Mouse (Mus musculus) lung, postnatal 0 days (tissue): ENCODE measurements around the gene Prkg2. TPM values are rescaled to one million over a fixed set of nuclear protein-coding genes. Genes with fewer than 3 reads are reported as not detected.

Source experiments
- ATAC-seq: fragments of 200-750 bp; cut with Nextera tagmentation; 2 replicates; pipeline ENCODE4 v1.8.0; 2017; ENCODE audit warnings: moderate library complexity
- DNase-seq: peaks from one replicate; pipeline ENCODE4 v3.0.0-alpha.2; 2016; ENCODE audit warnings: low spot score
- H3K27ac ChIP-seq: fragments of 300-500 bp; sonication (generic); 2 replicates; pipeline ENCODE4 v1.5.1; 2014; ENCODE audit warnings: antibody characterized with exemption, mild to moderate bottlenecking, low read length, mixed read lengths
- H3K27me3 ChIP-seq: fragments of 300-500 bp; sonication (generic); replicated peaks from 2 replicates; pipeline ENCODE4 v1.6.1; 2014; ENCODE audit warnings: low read length, mixed read lengths; ENCODE audit not compliant: insufficient read depth
- H3K36me3 ChIP-seq: fragments of 300-500 bp; sonication (generic); 2 replicates; pipeline ENCODE4 v1.6.1; 2014; ENCODE audit warnings: low read length, mixed read lengths; ENCODE audit not compliant: insufficient read depth
- H3K4me1 ChIP-seq: fragments of 300-500 bp; sonication (generic); 2 replicates; pipeline ENCODE4 v1.6.1; 2014; ENCODE audit warnings: antibody characterized with exemption, low read depth, low read length, mixed read lengths; ENCODE audit not compliant: insufficient read depth
- H3K4me2 ChIP-seq: fragments of 300-500 bp; sonication (generic); replicated peaks from 2 replicates; pipeline ENCODE4 v1.6.1; 2014; ENCODE audit warnings: low read depth, mild to moderate bottlenecking, low read length, moderate library complexity, mixed read lengths
- H3K4me3 ChIP-seq: fragments of 300-500 bp; sonication (generic); 2 replicates; pipeline ENCODE4 v1.5.1; 2014; ENCODE audit warnings: low read depth, low read length
- H3K9ac ChIP-seq: fragments of 300-500 bp; sonication (generic); replicated peaks from 2 replicates; pipeline ENCODE4 v1.6.1; 2014; ENCODE audit warnings: low read depth, mild to moderate bottlenecking
- H3K9me3 ChIP-seq: fragments of 300-500 bp; sonication (generic); 2 replicates; pipeline ENCODE4 v1.6.1; 2016; ENCODE audit warnings: low read length, mixed read lengths
- CTCF ChIP-seq: IDR thresholded peaks from 2 replicates; pipeline ENCODE4 v1.5.1; 2016; ENCODE audit warnings: antibody characterized with exemption, mild to moderate bottlenecking
- EP300 ChIP-seq: IDR thresholded peaks from 2 replicates; pipeline ENCODE4 v1.6.1; 2016; ENCODE audit warnings: antibody characterized with exemption, mild to moderate bottlenecking, control low read depth
- WGBS: fragments of 180-500 bp; shearing (Covaris S2); extraction: QIAGEN DNeasy Blood & Tissue Kit; methylation state at CpG from one replicate; pipeline ENCODE4 v1.1.7; 2014; 5-methylcytosine and 5-hydroxymethylcytosine counted together
- polyA plus RNA-seq: library from polyadenylated mRNA; unstranded; fragments of >200 nt; fragmentation: Nextera tagmentation; extraction: Ambion mirVana; gene quantifications from 2 replicates; pipeline ENCODE4 v1.2.1, GENCODE M21; 2015

Gene Prkg2
- polyA plus RNA-seq, 1 experiment from 2014 or later = 9.2 TPM

DNA sequence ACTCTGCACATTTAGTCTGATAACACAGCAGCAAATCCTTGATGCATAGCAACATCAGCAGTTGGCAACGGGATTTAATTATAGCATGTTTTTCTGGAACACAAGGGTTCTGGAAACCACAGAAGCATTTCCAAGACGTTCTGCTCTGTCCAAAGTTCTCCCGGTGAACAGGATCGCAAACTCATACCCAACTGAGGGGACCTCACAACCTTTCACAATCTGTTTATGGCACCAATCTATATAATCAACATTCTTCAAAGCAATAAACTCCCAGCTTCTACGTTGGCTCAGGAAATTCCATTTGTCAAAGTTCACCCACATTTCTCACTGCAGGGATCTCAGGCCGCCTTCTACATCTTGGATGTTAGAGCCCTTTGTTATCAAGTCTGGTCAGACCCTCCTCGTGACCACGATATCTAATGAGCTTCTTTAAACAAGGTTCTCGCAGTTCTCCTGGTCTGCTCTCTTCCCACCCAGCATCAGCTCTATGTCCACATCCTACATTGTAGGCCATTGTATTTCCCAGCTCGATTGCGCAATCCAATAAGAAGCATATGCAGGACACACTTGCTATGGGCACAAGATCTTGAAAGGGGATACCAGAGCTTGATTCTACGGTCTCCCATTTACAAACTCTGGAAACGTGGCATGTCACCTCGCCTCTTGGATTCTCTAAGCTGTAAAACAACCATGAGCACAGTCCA, 26.6 kb downstream of the Prkg2 start:
- TF ChIP-seq CTCF (no peak), EP300 (no peak)
- 75% methylated on average over 14 of the region's 14 CpGs for WGBS

DNA sequence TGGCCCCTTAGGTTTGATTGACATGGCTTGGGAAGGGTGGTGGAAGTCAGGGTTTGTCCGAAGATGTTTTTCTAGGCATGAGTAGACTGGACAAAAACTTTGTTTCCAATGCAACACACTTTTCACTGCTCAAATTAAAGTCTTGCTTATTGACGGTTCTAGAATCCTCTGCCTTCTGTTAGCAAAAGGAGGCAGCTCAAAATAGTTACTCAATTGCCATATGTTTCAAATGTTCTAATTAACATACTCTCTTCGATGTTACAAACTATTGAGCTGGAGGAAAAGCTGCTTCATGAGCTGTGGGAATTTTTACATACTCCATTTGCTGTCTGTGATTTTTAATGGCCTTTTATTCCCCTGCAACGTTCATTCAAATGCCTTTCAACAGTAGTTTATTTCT, 39.0 kb downstream of the Prkg2 start:
- TF ChIP-seq EP300 (no peak), CTCF (no peak)
- 61% methylated on average over 4 of the region's 4 CpGs for WGBS
- H3K27ac ChIP-seq = no peak overlapping the region
- no peaks in the 10 kb centered on the region for H3K4me1 ChIP-seq
- no peak overlapping the region for H3K9ac ChIP-seq
- no peaks in the 10 kb centered on the region for H3K27me3 ChIP-seq
- H3K4me2 ChIP-seq = no peak overlapping the region
- ATAC-seq = no peak
- H3K9me3 ChIP-seq = no peaks in the 10 kb centered on the region
- no peak for DNase-seq
- H3K36me3 ChIP-seq = no peaks in the 10 kb centered on the region
- H3K4me3 ChIP-seq = no peak overlapping the region

More for the DNA sequence above, 26.6 kb downstream of the Prkg2 start:
- no peaks in the 10 kb centered on the region for H3K9me3 ChIP-seq
- no peak overlapping the region for H3K27ac ChIP-seq
- H3K36me3 ChIP-seq = no peaks in the 10 kb centered on the region
- H3K4me3 ChIP-seq = no peak overlapping the region
- no peaks in the 10 kb centered on the region for H3K27me3 ChIP-seq
- DNase-seq (no peak), ATAC-seq (no peak)
- no peak overlapping the region for H3K9ac ChIP-seq
- H3K4me1 ChIP-seq = no peaks in the 10 kb centered on the region
- H3K4me2 ChIP-seq = no peak overlapping the region

DNA sequence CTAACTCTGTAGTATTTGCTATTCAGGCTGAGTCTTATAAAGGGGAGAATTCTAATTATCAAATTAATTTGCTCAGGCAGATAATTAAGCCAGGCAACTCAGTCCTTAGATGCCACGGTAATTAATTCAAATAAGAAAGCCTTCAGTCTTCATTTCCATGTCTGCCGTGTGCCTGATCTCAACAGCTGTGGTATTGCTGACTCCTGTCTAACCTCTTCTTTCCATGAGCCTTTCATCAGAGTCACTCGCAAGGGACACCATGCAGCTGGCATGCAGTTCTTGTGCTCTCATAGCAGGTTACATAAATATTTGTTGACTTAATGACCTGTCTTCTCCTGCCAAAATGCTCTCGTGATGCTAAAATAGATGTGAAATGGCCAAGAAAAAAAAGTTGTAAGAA, 41.4 kb downstream of the Prkg2 start:
- Histone ChIP-seq H3K4me3 (no peak overlapping the region), H3K27me3 (no peaks in the 10 kb centered on the region), H3K4me1 (no peaks in the 10 kb centered on the region), H3K36me3 (no peaks in the 10 kb centered on the region), H3K27ac (no peak overlapping the region), H3K9ac (no peak overlapping the region), H3K4me2 (no peak overlapping the region), H3K9me3 (no peaks in the 10 kb centered on the region)
- TF ChIP-seq EP300 (peak; percentile 83), CTCF (no peak)
- ATAC-seq = peak; percentile 86
- 34% methylated on average over 4 of the region's 4 CpGs for WGBS
- peak; percentile 87 for DNase-seq

DNA sequence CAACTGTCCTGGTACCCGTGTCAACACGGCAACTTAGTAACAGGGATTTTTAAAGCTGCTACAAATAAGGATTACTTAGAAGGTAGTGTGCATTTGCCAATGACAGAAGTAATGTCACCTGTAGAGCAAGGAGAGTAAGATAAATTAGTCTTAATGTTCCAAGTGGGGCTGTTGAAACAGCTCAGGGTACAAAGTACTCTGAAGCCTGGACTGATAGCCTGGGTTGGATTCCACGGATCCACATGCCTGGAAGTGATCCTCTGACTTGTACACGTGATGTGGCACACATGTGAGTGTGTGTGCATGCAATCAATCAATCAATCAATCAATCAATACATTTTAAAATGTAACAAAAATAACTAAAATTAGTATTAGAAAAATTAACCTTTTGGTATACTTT, 45.6 kb downstream of the Prkg2 start:
- WGBS = 83% methylated on average over 4 of the region's 4 CpGs
- TF ChIP-seq CTCF (no peak), EP300 (no peak)
- no peaks in the 10 kb centered on the region for H3K36me3 ChIP-seq
- ATAC-seq = no peak
- H3K4me1 ChIP-seq = no peaks in the 10 kb centered on the region
- H3K4me2 ChIP-seq = no peak overlapping the region
- no peak overlapping the region for H3K4me3 ChIP-seq
- no peaks in the 10 kb centered on the region for H3K9me3 ChIP-seq
- no peak overlapping the region for H3K27ac ChIP-seq
- no peak overlapping the region for H3K9ac ChIP-seq
- no peaks in the 10 kb centered on the region for H3K27me3 ChIP-seq
- DNase-seq = no peak

DNA sequence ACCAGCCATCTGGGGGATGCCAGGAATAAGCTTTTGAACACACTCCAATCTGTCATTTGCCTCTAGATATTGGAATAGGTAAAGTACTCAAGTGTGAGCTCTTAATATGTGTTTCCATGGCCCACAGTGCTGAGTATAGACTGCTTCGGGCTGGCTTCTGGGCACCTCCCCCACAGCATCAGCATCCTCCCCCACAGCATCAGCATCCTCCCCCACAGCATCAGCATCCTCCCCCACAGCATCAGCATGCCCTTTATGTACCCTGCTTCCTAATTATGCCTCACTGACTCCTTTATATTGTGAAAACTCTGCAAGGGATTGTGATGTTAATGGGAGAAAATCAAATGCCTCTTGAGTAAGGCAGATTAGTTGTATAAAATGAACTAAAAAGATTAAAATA, 49.5 kb downstream of the Prkg2 start:
- no peaks in the 10 kb centered on the region for H3K9me3 ChIP-seq
- H3K27ac ChIP-seq = no peak overlapping the region
- no peaks in the 10 kb centered on the region for H3K36me3 ChIP-seq
- no peak overlapping the region for H3K4me3 ChIP-seq
- DNase-seq = no peak
- ATAC-seq = no peak
- TF ChIP-seq EP300 = no peak
- no peak overlapping the region for H3K4me2 ChIP-seq
- 59% methylated on average over 1 of the region's 1 CpGs for WGBS
- no peak overlapping the region for H3K9ac ChIP-seq
- no peaks in the 10 kb centered on the region for H3K4me1 ChIP-seq
- no peaks in the 10 kb centered on the region for H3K27me3 ChIP-seq

- TF ChIP-seq CTCF = no peak
- TF ChIP-seq EP300 = no peak
- Histone ChIP-seq H3K9me3 (no peaks in the 10 kb centered on the region), H3K27ac (no peak overlapping the region), H3K4me3 (no peak overlapping the region), H3K27me3 (no peaks in the 10 kb centered on the region), H3K9ac (no peak overlapping the region), H3K4me1 (no peaks in the 10 kb centered on the region), H3K36me3 (no peaks in the 10 kb centered on the region), H3K4me2 (no peak overlapping the region)
- ATAC-seq (no peak), DNase-seq (no peak)
- WGBS = 64% methylated on average over 3 of the region's 3 CpGs
Observed at GRCm38 (mm10) chr5:98987116-98987515, 50.0 kb downstream of the Prkg2 start.

GRCm38 (mm10) chr5:98986459-98986858, 50.7 kb downstream of the Prkg2 start:
- H3K4me1 ChIP-seq = no peaks in the 10 kb centered on the region
- H3K36me3 ChIP-seq = no peaks in the 10 kb centered on the region
- TF ChIP-seq CTCF = no peak
- no peak for TF ChIP-seq EP300
- no peak overlapping the region for H3K9ac ChIP-seq
- H3K27ac ChIP-seq = no peak overlapping the region
- no peak overlapping the region for H3K4me2 ChIP-seq
- H3K9me3 ChIP-seq = no peaks in the 10 kb centered on the region
- WGBS = 45% methylated on average over 4 of the region's 4 CpGs
- DNase-seq (no peak), ATAC-seq (no peak)
- H3K27me3 ChIP-seq = no peaks in the 10 kb centered on the region
- H3K4me3 ChIP-seq = no peak overlapping the region
